Mouse (Mus musculus) intestine, postnatal 0 days (tissue): ENCODE results near the gene Nol3. TPM values are rescaled to one million over a fixed set of nuclear protein-coding genes. Genes with fewer than 3 reads are reported as not detected.

Experiments
- ATAC-seq: fragments of 200-750 bp; cut with Nextera tagmentation; 2 replicates; pipeline ENCODE4 v1.8.0; 2017; ENCODE audit warnings: mild to moderate bottlenecking, moderate TSS enrichment, moderate library complexity
- H3K27ac ChIP-seq: fragments of 300-500 bp; sonication (generic); 2 replicates; pipeline ENCODE4 v1.5.1; 2014; ENCODE audit warnings: mild to moderate bottlenecking, low read depth, low read length, moderate library complexity
- H3K27me3 ChIP-seq: fragments of 300-500 bp; sonication (generic); replicated peaks from 2 replicates; pipeline ENCODE4 v1.6.1; 2014; ENCODE audit warnings: low read length, mixed read lengths; ENCODE audit not compliant: control insufficient read depth, insufficient read depth
- H3K36me3 ChIP-seq: fragments of 300-500 bp; sonication (generic); 2 replicates; pipeline ENCODE4 v1.6.1; 2014; ENCODE audit warnings: mild to moderate bottlenecking, moderate library complexity; ENCODE audit not compliant: control insufficient read depth, insufficient read depth
- H3K4me1 ChIP-seq: fragments of 300-500 bp; sonication (generic); replicated peaks from 2 replicates; pipeline ENCODE4 v1.6.1; 2014; ENCODE audit warnings: antibody characterized with exemption, low read length, mixed read lengths; ENCODE audit not compliant: control insufficient read depth, insufficient read depth
- H3K4me2 ChIP-seq: fragments of 300-500 bp; sonication (generic); replicated peaks from 2 replicates; pipeline ENCODE4 v1.6.1; 2014; ENCODE audit warnings: low read depth, mild to moderate bottlenecking, moderate library complexity
- H3K4me3 ChIP-seq: fragments of 300-500 bp; sonication (generic); 2 replicates; pipeline ENCODE4 v1.5.1; 2014; ENCODE audit warnings: low read depth, low read length
- H3K9ac ChIP-seq: fragments of 300-500 bp; sonication (generic); 2 replicates; pipeline ENCODE4 v1.6.1; 2014; ENCODE audit warnings: mild to moderate bottlenecking, low read depth, low read length
- H3K9me3 ChIP-seq: fragments of 300-500 bp; sonication (generic); 2 replicates; pipeline ENCODE4 v1.6.1; 2016; ENCODE audit warnings: mixed run types; ENCODE audit not compliant: control insufficient read depth
- CTCF ChIP-seq: sonication (generic); IDR thresholded peaks from 2 replicates; pipeline ENCODE4 v1.5.1; 2016; ENCODE audit warnings: low read depth, mild to moderate bottlenecking, control low read depth, antibody characterized with exemption, moderate library complexity
- WGBS: fragments of 180-500 bp; shearing (Covaris S2); extraction: QIAGEN DNeasy Blood & Tissue Kit; methylation state at CpG from one replicate; pipeline ENCODE4 v1.1.7; 2014; 5-methylcytosine and 5-hydroxymethylcytosine counted together
- polyA plus RNA-seq: library from polyadenylated mRNA; unstranded; fragments of >200 nt; fragmentation: Nextera tagmentation; extraction: Ambion mirVana; gene quantifications from 2 replicates; pipeline ENCODE4 v1.2.1, GENCODE M21; 2015

Gene Nol3
- polyA plus RNA-seq, 1 experiment from 2014 or later, result 0.76 TPM

GRCm38 (mm10) chr8:105269075-105269458 is 6.9 kb upstream of the Nol3 start:
- TF ChIP-seq CTCF, result no peak
- H3K9ac ChIP-seq, result no peak overlapping the region
- H3K4me1 ChIP-seq, result peaks cover 22% of the 10 kb centered on the region; the same call in 1 of the 2 replicates
- no peaks in the 10 kb centered on the region for H3K9me3 ChIP-seq
- no peak for ATAC-seq
- H3K4me2 ChIP-seq, result peak overlapping the region; percentile 78
- peak overlapping the region; percentile 43 for H3K4me3 ChIP-seq
- H3K36me3 ChIP-seq, result peaks cover 10% of the 10 kb centered on the region; the same call in 1 of the 2 replicates
- WGBS, result 16% methylated on average over 10 of the region's 10 CpGs
- H3K27ac ChIP-seq, result no peak overlapping the region
- peaks cover 58% of the 10 kb centered on the region for H3K27me3 ChIP-seq

DNA sequence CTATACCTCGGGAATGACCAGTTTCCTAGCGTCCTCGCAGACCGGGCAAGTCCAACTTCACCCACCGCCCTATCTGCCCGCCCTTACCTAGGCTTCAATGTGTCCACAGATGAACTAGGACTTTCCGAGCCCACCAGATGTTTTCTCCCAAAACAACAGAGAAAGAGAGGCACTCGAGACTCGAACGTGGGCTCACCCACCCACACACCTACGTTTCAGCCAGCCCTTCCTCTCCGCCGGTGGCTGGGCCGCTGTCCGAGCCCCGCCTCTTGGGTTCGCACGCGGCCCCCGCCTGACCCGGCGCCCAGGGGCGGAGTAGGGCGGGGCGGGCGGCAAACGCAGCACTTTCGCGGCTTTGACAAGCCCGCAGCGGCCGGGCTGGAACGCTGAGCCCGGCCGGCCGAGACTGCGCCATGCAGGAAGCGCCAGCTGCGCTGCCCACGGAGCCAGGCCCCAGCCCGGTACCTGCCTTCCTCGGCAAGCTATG is 6.4 kb upstream of the Nol3 start, which contains the start of gene Hsf4:
TSS of gene Hsf4 (plus strand) at position 341 of the 487 bp plus-strand sequence.
- TF ChIP-seq CTCF, result no peak
- peaks cover 61% of the 10 kb centered on the region for H3K27me3 ChIP-seq
- H3K9me3 ChIP-seq, result no peaks in the 10 kb centered on the region
- H3K27ac ChIP-seq, result no peak within 1 kb of the TSS
- H3K4me1 ChIP-seq, result peaks cover 22% of the 10 kb centered on the region; the same call in 1 of the 2 replicates
- H3K4me3 ChIP-seq, result peak within 1 kb of the TSS; percentile 43
- WGBS, result 2% methylated on average over 42 of the region's 42 CpGs
- H3K9ac ChIP-seq, result 0 out of 2 replicates have a peak within 1 kb of the TSS, but pooled peaks have one; percentile 22
- peaks cover 10% of the 10 kb centered on the region; the same call in 1 of the 2 replicates for H3K36me3 ChIP-seq
- peak; percentile 65 for ATAC-seq
- peak within 1 kb of the TSS; percentile 78 for H3K4me2 ChIP-seq

- 8% methylated on average over 39 of the region's 39 CpGs for WGBS
- peak overlapping the region; percentile 78 for H3K4me2 ChIP-seq
- no peak overlapping the region for H3K9ac ChIP-seq
- ATAC-seq, result no peak
- H3K9me3 ChIP-seq, result no peaks in the 10 kb centered on the region
- H3K27me3 ChIP-seq, result peaks cover 69% of the 10 kb centered on the region
- H3K27ac ChIP-seq, result no peak overlapping the region
- peaks cover 10% of the 10 kb centered on the region; the same call in 1 of the 2 replicates for H3K36me3 ChIP-seq
- H3K4me1 ChIP-seq, result peaks cover 17% of the 10 kb centered on the region; the same call in 1 of the 2 replicates
- no peak for TF ChIP-seq CTCF
- H3K4me3 ChIP-seq, result peak overlapping the region; percentile 43
These were observed 5.6 kb upstream of the Nol3 start for GRCm38 (mm10) chr8:105270101-105270915.

DNA sequence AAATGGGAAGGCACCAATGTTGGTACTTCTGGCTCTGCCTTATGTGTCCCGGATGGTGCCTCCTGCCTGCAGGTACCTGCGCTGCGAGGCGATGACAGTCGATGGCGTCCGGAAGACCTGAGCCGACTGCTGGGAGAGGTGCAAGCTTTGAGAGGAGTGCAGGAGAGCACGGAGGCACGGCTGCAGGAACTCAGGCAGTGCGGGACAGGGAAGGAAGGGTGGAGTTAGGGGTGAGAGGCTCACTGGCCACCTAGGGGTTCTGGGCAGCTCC is 5.1 kb upstream of the Nol3 start:
- peaks cover 19% of the 10 kb centered on the region; the same call in 1 of the 2 replicates for H3K4me1 ChIP-seq
- H3K27me3 ChIP-seq, result peaks cover 73% of the 10 kb centered on the region
- TF ChIP-seq CTCF, result no peak
- H3K4me3 ChIP-seq, result no peak overlapping the region
- ATAC-seq, result no peak
- 8% methylated on average over 11 of the region's 11 CpGs for WGBS
- no peak overlapping the region for H3K9ac ChIP-seq
- H3K36me3 ChIP-seq, result peaks cover 10% of the 10 kb centered on the region; the same call in 1 of the 2 replicates
- H3K27ac ChIP-seq, result no peak overlapping the region
- no peaks in the 10 kb centered on the region for H3K9me3 ChIP-seq
- H3K4me2 ChIP-seq, result no peak overlapping the region

- no peak for ATAC-seq
- H3K4me2 ChIP-seq, result peak overlapping the region; percentile 83
- H3K36me3 ChIP-seq, result no peaks in the 10 kb centered on the region
- peaks cover 77% of the 10 kb centered on the region for H3K27me3 ChIP-seq
- H3K27ac ChIP-seq, result no peak overlapping the region
- H3K9ac ChIP-seq, result no peak overlapping the region
- TF ChIP-seq CTCF, result no peak
- peak overlapping the region; percentile 39; the same call in 1 of the 2 replicates for H3K4me3 ChIP-seq
- peaks cover 10% of the 10 kb centered on the region for H3K4me1 ChIP-seq
- WGBS, result 16% methylated on average over 11 of the region's 11 CpGs
- no peaks in the 10 kb centered on the region for H3K9me3 ChIP-seq
These were observed 553 bp upstream of the Nol3 start for GRCm38 (mm10) chr8:105275387-105275786.

GRCm38 (mm10) chr8:105276292-105277120 is 566 bp downstream of the Nol3 start:
- 4% methylated on average over 30 of the region's 30 CpGs for WGBS

More at GRCm38 (mm10) chr8:105276292-105277120, 566 bp downstream of the Nol3 start:
- Histone ChIP-seq H3K36me3 (no peaks in the 10 kb centered on the region), H3K27me3 (peaks cover 66% of the 10 kb centered on the region), H3K4me3 (peak overlapping the region; percentile 39), H3K27ac (no peak overlapping the region), H3K4me1 (peaks cover 9% of the 10 kb centered on the region), H3K4me2 (peak overlapping the region; percentile 83), H3K9me3 (no peaks in the 10 kb centered on the region), H3K9ac (peak overlapping the region; percentile 11; the same call in 1 of the 2 replicates)
- 0 out of 2 replicates have a peak, but pooled peaks have one; percentile 7 for TF ChIP-seq CTCF
- no peak for ATAC-seq
